Mouse (Mus musculus) limb, embryonic 14.5 days (tissue): ENCODE measurements at regions not wholly inside any gene's neighbourhood (a gene's known extent, or its start where the extent isn't known, plus 50 kb on each side); places are given as distances from the start of the nearest gene placed in this dataset.

Experiments used
- ATAC-seq: fragments of 200-750 bp; cut with Nextera tagmentation; 2 replicates; pipeline ENCODE4 v1.8.0; 2017; ENCODE audit warnings: low read depth, moderate number of reproducible peaks, moderate TSS enrichment; ENCODE audit not compliant: low FRiP score
- DNase-seq: peaks from one replicate; pipeline ENCODE4 v3.0.0-alpha.2; 2015; ENCODE audit warnings: low spot score
- H3K27ac ChIP-seq: fragments of 300-500 bp; sonication (generic); replicated peaks from 2 replicates; pipeline ENCODE4 v1.5.1; 2014; ENCODE audit warnings: low read depth, mild to moderate bottlenecking, low read length, moderate library complexity, mixed read lengths
- H3K27me3 ChIP-seq: fragments of 300-500 bp; sonication (generic); 2 replicates; pipeline ENCODE4 v1.6.1; 2014; ENCODE audit warnings: low read length, mixed read lengths; ENCODE audit not compliant: control insufficient read depth, insufficient read depth
- H3K36me3 ChIP-seq: fragments of 300-500 bp; sonication (generic); 2 replicates; pipeline ENCODE4 v1.6.1; 2014; ENCODE audit warnings: mild to moderate bottlenecking, low read length, moderate library complexity, mixed read lengths; ENCODE audit not compliant: control insufficient read depth, insufficient read depth
- H3K4me1 ChIP-seq: fragments of 300-500 bp; sonication (generic); 2 replicates; pipeline ENCODE4 v1.6.1; 2014; ENCODE audit warnings: antibody characterized with exemption, low read length, mixed read lengths; ENCODE audit not compliant: control insufficient read depth, insufficient read depth
- H3K4me2 ChIP-seq: fragments of 300-500 bp; sonication (generic); replicated peaks from 2 replicates; pipeline ENCODE4 v1.6.1; 2014; ENCODE audit warnings: low read depth, mild to moderate bottlenecking, low read length, moderate library complexity; ENCODE audit not compliant: severe bottlenecking
- H3K4me3 ChIP-seq: fragments of 300-500 bp; sonication (generic); replicated peaks from 2 replicates; pipeline ENCODE4 v1.5.1; 2014; ENCODE audit warnings: low read length
- H3K9ac ChIP-seq: fragments of 300-500 bp; sonication (generic); 2 replicates; pipeline ENCODE4 v1.6.1; 2014; ENCODE audit warnings: mild to moderate bottlenecking, low read depth, low read length, moderate library complexity; ENCODE audit not compliant: severe bottlenecking
- H3K9me3 ChIP-seq: fragments of 300-500 bp; sonication (generic); 2 replicates; pipeline ENCODE4 v1.6.1; 2016; ENCODE audit warnings: low read length; ENCODE audit not compliant: control insufficient read depth
- POLR2A ChIP-seq: fragments of 200-500 bp; IDR thresholded peaks from 2 replicates; pipeline ENCODE4 v1.8.0; 2012; ENCODE audit warnings: inconsistent platforms, mild to moderate bottlenecking, moderate library complexity, borderline replicate concordance; ENCODE audit not compliant: insufficient read depth, insufficient read length; ENCODE audit errors: extremely low read depth
- WGBS: fragments of 180-500 bp; shearing (Covaris S2); extraction: QIAGEN DNeasy Blood & Tissue Kit; methylation state at CpG from one replicate; pipeline ENCODE4 v1.1.7; 2014; 5-methylcytosine and 5-hydroxymethylcytosine counted together

DNA sequence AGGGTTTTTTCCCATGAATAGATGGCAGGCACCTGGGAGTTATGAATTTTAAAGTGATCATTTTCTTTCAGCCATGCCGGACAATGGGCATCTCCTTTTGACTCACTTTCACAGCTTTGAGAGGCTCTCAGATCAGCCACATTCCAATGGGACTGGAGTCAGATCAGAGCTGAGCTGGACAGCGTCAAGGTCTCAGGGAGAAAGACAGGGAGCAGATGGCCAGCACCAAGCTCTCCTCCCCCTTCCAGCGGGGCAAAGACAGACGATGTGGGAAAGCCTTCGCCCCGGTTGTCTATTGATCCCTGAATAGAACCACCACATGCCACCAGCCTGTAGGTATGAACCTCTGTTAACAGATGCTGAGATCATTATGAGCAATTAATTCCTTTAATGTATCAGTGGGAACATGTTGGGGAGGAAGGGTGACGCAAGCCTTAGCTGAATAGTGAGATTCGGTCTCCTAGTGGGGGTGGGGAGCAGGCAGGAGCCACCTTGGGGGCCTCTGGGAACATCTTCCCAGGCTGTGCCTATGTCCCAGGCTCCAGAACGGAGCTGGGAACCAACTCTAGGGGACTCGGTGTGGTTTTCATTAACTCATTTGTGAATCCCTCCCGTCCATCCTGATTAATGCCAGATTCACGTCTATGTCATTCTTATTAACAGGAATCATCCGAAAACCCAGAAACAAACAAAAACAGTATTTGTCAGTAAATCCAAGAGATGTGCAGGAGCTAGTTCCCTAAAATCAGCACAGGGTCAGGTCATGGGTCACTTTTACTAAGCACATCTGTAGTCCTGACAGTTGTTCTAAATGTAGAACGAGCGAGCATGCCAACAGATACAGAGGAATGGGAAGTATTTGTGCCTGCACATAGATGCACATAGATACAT, 101.8 kb upstream of the Id4 start:
- WGBS = 24% methylated on average over 15 of the region's 15 CpGs
- H3K9ac ChIP-seq = no peak overlapping the region
- no peaks in the 10 kb centered on the region for H3K27me3 ChIP-seq
- no peak overlapping the region for H3K4me2 ChIP-seq
- TF ChIP-seq POLR2A = no peak
- H3K4me1 ChIP-seq = no peaks in the 10 kb centered on the region
- H3K27ac ChIP-seq = no peak overlapping the region
- H3K9me3 ChIP-seq = no peaks in the 10 kb centered on the region
- DNase-seq (no peak), ATAC-seq (no peak)
- no peak overlapping the region for H3K4me3 ChIP-seq
- no peaks in the 10 kb centered on the region for H3K36me3 ChIP-seq

DNA sequence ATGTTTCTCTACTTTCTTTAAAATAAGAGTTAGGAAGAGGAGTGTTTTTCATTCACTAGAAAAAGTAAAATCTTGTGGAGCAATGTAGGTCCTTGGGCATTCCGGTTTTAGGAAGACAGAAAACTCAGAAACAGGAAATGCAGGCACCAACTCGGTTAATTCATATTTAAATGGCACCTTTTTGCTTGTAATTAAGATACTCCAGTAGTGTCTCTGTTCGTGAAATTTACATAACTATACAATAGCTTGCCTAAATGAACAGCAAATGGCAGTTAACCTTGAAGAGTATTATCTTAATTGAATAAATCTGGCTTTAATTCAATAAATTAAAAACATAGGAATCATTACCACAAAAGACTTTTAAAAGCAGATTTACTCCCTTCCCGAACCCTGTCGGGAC, 100.9 kb upstream of the Id4 start:
- WGBS = 33% methylated on average over 5 of the region's 5 CpGs
- Histone ChIP-seq H3K4me1 (no peaks in the 10 kb centered on the region), H3K4me3 (no peak overlapping the region), H3K9ac (no peak overlapping the region), H3K36me3 (no peaks in the 10 kb centered on the region), H3K27ac (no peak overlapping the region), H3K27me3 (no peaks in the 10 kb centered on the region), H3K9me3 (no peaks in the 10 kb centered on the region), H3K4me2 (no peak overlapping the region)
- TF ChIP-seq POLR2A = no peak
- ATAC-seq (no peak), DNase-seq (no peak)

DNA sequence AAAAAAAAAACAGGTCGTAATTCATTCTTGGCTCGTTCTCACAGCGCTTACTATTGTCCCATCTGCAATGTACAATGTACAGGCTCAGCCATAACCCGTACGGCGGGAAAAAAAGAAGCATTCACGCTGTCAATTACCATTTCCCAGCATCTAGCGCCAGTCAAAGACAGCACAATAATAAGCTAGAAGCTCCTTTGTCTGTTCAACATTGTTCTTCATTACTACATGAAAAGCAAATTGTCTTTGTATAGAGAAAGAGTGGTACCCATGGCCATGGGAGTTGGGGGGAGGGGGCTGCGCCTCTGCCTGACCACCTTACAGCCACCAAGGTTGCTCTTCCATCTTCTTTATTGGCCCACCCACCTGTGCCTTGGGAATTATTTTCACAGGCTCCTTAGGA, 99.7 kb upstream of the Id4 start:
- WGBS = 66% methylated on average over 9 of the region's 9 CpGs
- no peak for ATAC-seq
- Histone ChIP-seq H3K4me1 (no peaks in the 10 kb centered on the region), H3K4me3 (no peak overlapping the region), H3K4me2 (no peak overlapping the region), H3K27me3 (no peaks in the 10 kb centered on the region), H3K9ac (no peak overlapping the region), H3K27ac (no peak overlapping the region), H3K36me3 (no peaks in the 10 kb centered on the region), H3K9me3 (no peaks in the 10 kb centered on the region)
- no peak for DNase-seq
- no peak for TF ChIP-seq POLR2A

DNA sequence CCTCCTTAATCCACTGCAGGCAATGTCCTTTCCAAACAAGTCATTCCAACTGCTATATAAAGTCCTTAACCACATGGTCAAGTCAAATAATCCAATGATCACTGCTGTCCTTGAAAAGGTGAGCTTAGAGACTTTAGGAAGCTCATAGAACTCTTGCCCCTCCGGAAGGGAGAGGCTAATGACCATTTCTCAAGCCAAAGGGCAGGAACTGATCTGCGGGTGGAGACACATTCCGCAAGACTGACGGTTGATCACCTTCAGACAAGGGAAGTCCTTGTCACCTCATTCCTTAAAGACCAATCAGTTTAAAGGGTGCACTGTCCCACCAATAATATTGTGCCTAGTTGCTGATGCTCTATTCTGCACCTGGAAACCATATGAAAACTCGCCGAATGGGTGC, 96.4 kb upstream of the Id4 start:
- H3K9ac ChIP-seq = no peak overlapping the region
- no peak overlapping the region for H3K4me3 ChIP-seq
- no peak for TF ChIP-seq POLR2A
- H3K4me2 ChIP-seq = no peak overlapping the region
- DNase-seq (no peak), ATAC-seq (no peak)
- no peak overlapping the region for H3K27ac ChIP-seq
- no peaks in the 10 kb centered on the region for H3K27me3 ChIP-seq
- H3K36me3 ChIP-seq = no peaks in the 10 kb centered on the region
- no peaks in the 10 kb centered on the region for H3K9me3 ChIP-seq
- no peaks in the 10 kb centered on the region for H3K4me1 ChIP-seq
- WGBS = 82% methylated on average over 6 of the region's 6 CpGs

DNA sequence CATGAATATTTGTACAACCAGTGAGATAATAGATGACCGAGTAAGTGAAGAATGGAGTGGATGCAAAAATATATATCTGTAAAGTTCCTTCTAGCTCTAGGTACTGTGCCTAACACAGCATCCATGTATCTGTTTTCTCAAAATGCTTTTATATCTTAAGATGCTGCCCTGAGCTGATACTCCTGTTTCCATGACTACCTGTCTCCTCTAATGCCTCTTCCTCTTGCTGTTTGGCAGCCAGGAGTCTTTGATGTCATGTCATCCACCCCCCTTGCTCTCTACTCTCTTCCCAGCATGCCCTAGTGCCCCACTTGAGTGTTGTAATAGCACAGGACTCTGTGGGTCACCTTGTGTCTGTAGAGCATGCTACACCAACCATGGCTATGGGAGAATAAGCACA, 95.2 kb upstream of the Id4 start:
- no peak for TF ChIP-seq POLR2A
- H3K27ac ChIP-seq = no peak overlapping the region
- H3K9ac ChIP-seq = no peak overlapping the region
- H3K4me2 ChIP-seq = no peak overlapping the region
- DNase-seq (no peak), ATAC-seq (no peak)
- WGBS = 90% methylated on average over 1 of the region's 1 CpGs
- H3K27me3 ChIP-seq = no peaks in the 10 kb centered on the region
- H3K9me3 ChIP-seq = no peaks in the 10 kb centered on the region
- H3K36me3 ChIP-seq = no peaks in the 10 kb centered on the region
- H3K4me1 ChIP-seq = no peaks in the 10 kb centered on the region
- H3K4me3 ChIP-seq = no peak overlapping the region
